ENCODE assay signal across 33 mouse cellular contexts in genomic region chr12:24715268-24715896, GRCm38 (mm10). TPM values are rescaled to one million over a fixed set of nuclear protein-coding genes. Genes with fewer than 3 reads are reported as not detected.
DNase-seq lines count a peak whose midpoint lies in the region; ATAC-seq and TF ChIP-seq lines count a peak whose summit lies in the region.
"Had no signal": no experiment of that assay in that cellular context is flagged by ENCODE, and none has a peak within 500 bp of the region (broad histone marks: within the 10 kb centered on the region; RNA-seq: fewer than 3 reads in every experiment).

No protein-coding gene starts in this region.

- peaks cover 23% of the 10 kb centered on the region for H3K4me1 ChIP-seq in midbrain, embryonic 12.5 days
- peaks cover 2% of the 10 kb centered on the region for H3K4me1 ChIP-seq in midbrain, embryonic 15.5 days
- peaks cover 71% of the 10 kb centered on the region for H3K4me1 ChIP-seq in liver, embryonic 13.5 days (replicated peaks)
- H3K4me1 ChIP-seq in forebrain, postnatal 0 days (ENCODE audit: insufficient read depth): 0 out of 2 replicates have a peak, but pooled peaks cover 2% of the 10 kb centered on the region

- H3K4me3 ChIP-seq in midbrain, embryonic 12.5 days: no peak overlapping the region
- no peak overlapping the region for H3K4me3 ChIP-seq in midbrain, embryonic 15.5 days
- H3K4me3 ChIP-seq in liver, embryonic 13.5 days (replicated peaks): 0 out of 2 replicates have a peak overlapping the region, but pooled peaks have one; percentile 2
- H3K4me3 ChIP-seq in forebrain, postnatal 0 days (ENCODE audit: low read depth, low read length): no peak overlapping the region
- H3K4me3 ChIP-seq: embryonic facial prominence, embryonic 12.5 days; heart, embryonic 10.5 days; hindbrain, embryonic 12.5 days; intestine, embryonic 15.5 days; left cerebral cortex, adult 2 months; limb, embryonic 12.5 days; neural tube, embryonic 13.5 days had no signal

- H3K36me3 ChIP-seq in midbrain, embryonic 12.5 days: peaks cover 34% of the 10 kb centered on the region
- H3K36me3 ChIP-seq in midbrain, embryonic 15.5 days (replicated peaks): no peaks in the 10 kb centered on the region
- peaks cover 53% of the 10 kb centered on the region for H3K36me3 ChIP-seq in liver, embryonic 13.5 days
- no peaks in the 10 kb centered on the region; the same call in 1 of the 2 replicates for H3K36me3 ChIP-seq in forebrain, postnatal 0 days (ENCODE audit: insufficient read depth)

- 76% methylated on average over 2 of the region's 2 CpGs for WGBS in midbrain, embryonic 12.5 days
- 69% methylated on average over 2 of the region's 2 CpGs for WGBS in midbrain, embryonic 15.5 days
- WGBS in liver, embryonic 13.5 days (ENCODE audit: insufficient replicate concordance): 33% methylated on average over 2 of the region's 2 CpGs
- WGBS in forebrain, postnatal 0 days: 64% methylated on average over 2 of the region's 2 CpGs

- no peak for ATAC-seq in midbrain, embryonic 12.5 days (ENCODE audit: low FRiP score, low read depth)
- ATAC-seq in midbrain, embryonic 15.5 days (replicated peaks): no peak
- ATAC-seq in erythroblast, adult 5-6 weeks (replicated peaks; ENCODE audit: low FRiP score, poor library complexity, severe bottlenecking): peak; percentile 48
- peak; percentile 92 for ATAC-seq in liver, embryonic 13.5 days (ENCODE audit: low read depth)
- ATAC-seq in megakaryocyte progenitor cell, adult 5-6 weeks (replicated peaks; ENCODE audit: poor library complexity): peak; percentile 87
- ATAC-seq in forebrain, postnatal 0 days: no peak
- ATAC-seq: forebrain, embryonic 16.5 days; hindbrain, postnatal 0 days; intestine, embryonic 15.5 days had no signal

- no peak for TF ChIP-seq CTCF in forebrain, postnatal 0 days (IDR thresholded peaks at IDR 0.05; ENCODE audit: low read depth)

- DNase-seq in liver, embryonic 13.5 days: no peak
- no peak for DNase-seq in left cerebral cortex, adult 11 months (ENCODE audit: low spot score)
- DNase-seq in forebrain, postnatal 0 days: no peak
- no peak for DNase-seq in urinary bladder, adult 2 months (ENCODE audit: low spot score)
- DNase-seq: adrenal gland, postnatal 10 days; cerebellum, adult 11 months; cerebellum, adult 9-10 months; cerebellum, postnatal 36 days; embryo, embryonic 11 days; gastrocnemius, postnatal 14 days; heart, postnatal 36 days; kidney, adult 2 months; kidney, postnatal 4 days; lung, adult 2 months; lung, postnatal 14 days; thymus, adult 2 months; thymus, postnatal 36 days had no signal

- no peaks in the 10 kb centered on the region for H3K9me3 ChIP-seq in midbrain, embryonic 12.5 days
- no peaks in the 10 kb centered on the region for H3K9me3 ChIP-seq in midbrain, embryonic 15.5 days
- H3K9me3 ChIP-seq in liver, embryonic 13.5 days (replicated peaks): no peaks in the 10 kb centered on the region
- no peaks in the 10 kb centered on the region for H3K9me3 ChIP-seq in forebrain, postnatal 0 days (ENCODE audit: low read length)
- H3K9me3 ChIP-seq: embryonic facial prominence, embryonic 12.5 days; G1E; heart, embryonic 10.5 days; hindbrain, embryonic 12.5 days; intestine, embryonic 15.5 days; limb, embryonic 12.5 days; neural tube, embryonic 13.5 days had no signal

- H3K27me3 ChIP-seq in midbrain, embryonic 12.5 days: no peaks in the 10 kb centered on the region
- H3K27me3 ChIP-seq in midbrain, embryonic 15.5 days (replicated peaks): no peaks in the 10 kb centered on the region
- no peaks in the 10 kb centered on the region for H3K27me3 ChIP-seq in liver, embryonic 13.5 days
- no peaks in the 10 kb centered on the region for H3K27me3 ChIP-seq in forebrain, postnatal 0 days (ENCODE audit: insufficient read depth, low read length)
- H3K27me3 ChIP-seq: embryonic facial prominence, embryonic 12.5 days; hindbrain, embryonic 12.5 days; intestine, embryonic 15.5 days; limb, embryonic 12.5 days; neural tube, embryonic 13.5 days had no signal

- H3K27ac ChIP-seq in midbrain, embryonic 12.5 days (replicated peaks): 0 out of 2 replicates have a peak overlapping the region, but pooled peaks have one; percentile 15
- H3K27ac ChIP-seq in midbrain, embryonic 15.5 days: no peak overlapping the region
- H3K27ac ChIP-seq in liver, embryonic 13.5 days: peak overlapping the region; percentile 85
- no peak overlapping the region for H3K27ac ChIP-seq in forebrain, postnatal 0 days (ENCODE audit: low read depth, low read length)
- H3K27ac ChIP-seq: embryonic facial prominence, embryonic 12.5 days; heart, embryonic 10.5 days; hindbrain, embryonic 12.5 days; hindbrain, postnatal 0 days; intestine, embryonic 15.5 days; left cerebral cortex, adult 2 months; limb, embryonic 12.5 days; neural tube, embryonic 13.5 days had no signal

- H3K9ac ChIP-seq in midbrain, embryonic 12.5 days (replicated peaks): no peak overlapping the region
- H3K9ac ChIP-seq in midbrain, embryonic 15.5 days: no peak overlapping the region
- H3K9ac ChIP-seq in liver, embryonic 13.5 days: peak overlapping the region; percentile 38; the same call in 1 of the 2 replicates
- no peak overlapping the region for H3K9ac ChIP-seq in forebrain, postnatal 0 days
- H3K9ac ChIP-seq: embryonic facial prominence, embryonic 12.5 days; hindbrain, embryonic 12.5 days; intestine, embryonic 15.5 days; limb, embryonic 12.5 days; neural tube, embryonic 13.5 days had no signal

- H3K4me2 ChIP-seq in midbrain, embryonic 12.5 days (replicated peaks): no peak overlapping the region
- H3K4me2 ChIP-seq in midbrain, embryonic 15.5 days: no peak overlapping the region
- H3K4me2 ChIP-seq in liver, embryonic 13.5 days: peak overlapping the region; percentile 43
- no peak overlapping the region for H3K4me2 ChIP-seq in forebrain, postnatal 0 days (ENCODE audit: low read depth)
- H3K4me2 ChIP-seq: embryonic facial prominence, embryonic 12.5 days; hindbrain, embryonic 12.5 days; intestine, embryonic 15.5 days; limb, embryonic 12.5 days; midbrain, embryonic 11.5 days; neural tube, embryonic 13.5 days had no signal

RNA-seq across cellular contexts. Expression of gene Rrm2, which starts 7.3 kb away (rescaled TPM):
- polyA plus RNA-seq in midbrain, embryonic 12.5 days (2016; fragmentation: Nextera tagmentation; extraction: Ambion mirVana): 429 and 434 TPM in 2 replicates
- 46.2 and 48.6 TPM in 2 replicates for polyA plus RNA-seq in midbrain, embryonic 15.5 days (2015; fragmentation: Nextera tagmentation; extraction: Ambion mirVana)
- 113 and 145 TPM in 2 replicates for total RNA-seq in erythroblast, adult 5-6 weeks (2015; ENCODE audit: low replicate concordance)
- total RNA-seq in erythroblast, adult 5-6 weeks (2017; ENCODE audit: low replicate concordance): 150 and 198 TPM in 2 replicates
- polyA plus RNA-seq in liver, embryonic 13.5 days (2015; fragmentation: Nextera tagmentation; extraction: Ambion mirVana): 586 and 708 TPM in 2 replicates
- 176 and 181 TPM in 2 replicates for total RNA-seq in megakaryocyte progenitor cell, adult 5-6 weeks (2015)
- total RNA-seq in megakaryocyte progenitor cell, adult 5-6 weeks (2017): 149 and 153 TPM in 2 replicates
- total RNA-seq in forebrain, postnatal 0 days (2014; rRNA removed): 18.2 and 19.2 TPM in 2 replicates
- polyA plus RNA-seq in forebrain, postnatal 0 days (2015; fragmentation: Nextera tagmentation; extraction: Ambion mirVana): 50.3 and 50.7 TPM in 2 replicates
- polyA plus RNA-seq in urinary bladder, adult 2 months (2012; rRNA removed): 3.9 and 4.0 TPM in 2 replicates

RNA-seq across cellular contexts. Expression of gene Cys1, which starts 33.8 kb away (rescaled TPM):
- polyA plus RNA-seq in midbrain, embryonic 12.5 days (2016; fragmentation: Nextera tagmentation; extraction: Ambion mirVana): 1.1 and 1.7 TPM in 2 replicates
- polyA plus RNA-seq in midbrain, embryonic 15.5 days (2015; fragmentation: Nextera tagmentation; extraction: Ambion mirVana): 1.8 and 3.3 TPM in 2 replicates
- total RNA-seq in erythroblast, adult 5-6 weeks (2015; ENCODE audit: low replicate concordance): not detected in 2 replicates
- total RNA-seq in erythroblast, adult 5-6 weeks (2017; ENCODE audit: low replicate concordance): not detected in 2 replicates
- 0.38 and 0.50 TPM in 2 replicates for polyA plus RNA-seq in liver, embryonic 13.5 days (2015; fragmentation: Nextera tagmentation; extraction: Ambion mirVana)
- total RNA-seq in megakaryocyte progenitor cell, adult 5-6 weeks (2015): not detected in 2 replicates
- total RNA-seq in megakaryocyte progenitor cell, adult 5-6 weeks (2017): not detected in 2 replicates
- 4.2 and 5.8 TPM in 2 replicates for total RNA-seq in forebrain, postnatal 0 days (2014; rRNA removed)
- 2.1 and 2.3 TPM in 2 replicates for polyA plus RNA-seq in forebrain, postnatal 0 days (2015; fragmentation: Nextera tagmentation; extraction: Ambion mirVana)
- 49.0 and 49.9 TPM in 2 replicates for polyA plus RNA-seq in urinary bladder, adult 2 months (2012; rRNA removed)
- total RNA-seq: G1E; granulocyte monocyte progenitor cell, adult 5-6 weeks had no signal
- polyA plus RNA-seq: G1E had no signal

Comparison
In these comparisons a context has a peak if more than half of its experiments do, and no peak if none do; other contexts are left out.
1. H3K27ac ChIP-seq: peak in midbrain, embryonic 12.5 days (single experiment) and liver, embryonic 13.5 days (single experiment); none in midbrain, embryonic 15.5 days (single experiment) and forebrain, postnatal 0 days (single experiment).
2. ATAC-seq: peak in erythroblast, adult 5-6 weeks (single experiment), liver, embryonic 13.5 days (single experiment) and megakaryocyte progenitor cell, adult 5-6 weeks (single experiment); none in midbrain, embryonic 12.5 days (single experiment), midbrain, embryonic 15.5 days (single experiment) and forebrain, postnatal 0 days (single experiment).
3. RNA of gene Cys1, which starts 33.8 kb away (polyA plus RNA-seq): 49.0 to 49.9 TPM in urinary bladder, adult 2 months; 2.1 to 2.3 TPM in forebrain, postnatal 0 days, 1.8 to 3.3 TPM in midbrain, embryonic 15.5 days, 1.1 to 1.7 TPM in midbrain, embryonic 12.5 days and 0.38 to 0.50 TPM in liver, embryonic 13.5 days; every median in the first group is over 10 times any median in the second.